Mouse (Mus musculus) heart, embryonic 14.5 days (tissue): ENCODE results near the gene Gm45015. TPM values are rescaled to one million over a fixed set of nuclear protein-coding genes. Genes with fewer than 3 reads are reported as not detected.

Source experiments
- ATAC-seq: fragments of 200-750 bp; cut with Nextera tagmentation; 2 replicates; pipeline ENCODE4 v1.8.0; 2017; ENCODE audit warnings: low read depth, moderate TSS enrichment; ENCODE audit not compliant: insufficient number of reproducible peaks, insufficient read depth, low FRiP score
- H3K27ac ChIP-seq, 2 experiments: fragments of 200-500 bp in 1 of 2; fragments of 300-500 bp in 1 of 2; sonication (generic) in 1 of 2; replicated peaks in 1 of 2; 2 replicates each; pipeline ENCODE4 v1.5.1; 2012 to 2014; ENCODE audit warnings: low read depth in 2 of 2, low read length in 2 of 2, control low read depth in 1 of 2, mild to moderate bottlenecking in 1 of 2, mixed read lengths in 1 of 2; ENCODE audit not compliant: control insufficient read depth in 1 of 2, insufficient read depth in 1 of 2
- H3K27me3 ChIP-seq: fragments of 300-500 bp; sonication (generic); 2 replicates; pipeline ENCODE4 v1.6.1; 2014; ENCODE audit warnings: mild to moderate bottlenecking, low read length, control low read depth; ENCODE audit not compliant: control insufficient read depth, insufficient read depth
- H3K36me3 ChIP-seq: fragments of 300-500 bp; sonication (generic); 2 replicates; pipeline ENCODE4 v1.6.1; 2014; ENCODE audit warnings: mild to moderate bottlenecking, control low read depth, low read length, mixed read lengths; ENCODE audit not compliant: control insufficient read depth, insufficient read depth
- H3K4me1 ChIP-seq, 2 experiments: fragments of 200-500 bp in 1 of 2; fragments of 300-500 bp in 1 of 2; sonication (generic) in 1 of 2; 2 replicates each; pipeline ENCODE4 v1.6.1; 2012 to 2014; ENCODE audit warnings: low read length in 2 of 2, control low read depth in 1 of 2, mixed read lengths in 1 of 2; ENCODE audit not compliant: control insufficient read depth in 2 of 2, insufficient read depth in 2 of 2
- H3K4me2 ChIP-seq: fragments of 300-500 bp; sonication (generic); 2 replicates; pipeline ENCODE4 v1.6.1; 2014; ENCODE audit warnings: mild to moderate bottlenecking, low read length
- H3K4me3 ChIP-seq, 2 experiments: fragments of 200-500 bp in 1 of 2; fragments of 300-500 bp in 1 of 2; sonication (generic) in 1 of 2; 2 replicates each; pipeline ENCODE4 v1.5.1; 2012 to 2014; ENCODE audit warnings: low read length in 2 of 2, mild to moderate bottlenecking in 2 of 2, control low read depth in 1 of 2, low read depth in 1 of 2, moderate library complexity in 1 of 2; ENCODE audit not compliant: control insufficient read depth in 1 of 2, insufficient read depth in 1 of 2
- H3K9ac ChIP-seq: fragments of 300-500 bp; sonication (generic); 2 replicates; pipeline ENCODE4 v1.6.1; 2014; ENCODE audit warnings: mild to moderate bottlenecking, low read length
- H3K9me3 ChIP-seq: fragments of 300-500 bp; sonication (generic); 2 replicates; pipeline ENCODE4 v1.6.1; 2016; ENCODE audit warnings: low read length, control low read depth; ENCODE audit not compliant: control insufficient read depth
- WGBS: fragments of 180-500 bp; shearing (Covaris S2); extraction: QIAGEN DNeasy Blood & Tissue Kit; methylation state at CpG from one replicate; pipeline ENCODE4 v1.1.7; 2014; 5-methylcytosine and 5-hydroxymethylcytosine counted together
- polyA plus RNA-seq: library from polyadenylated mRNA; unstranded; fragments of >200 nt; fragmentation: Nextera tagmentation; extraction: Ambion mirVana; gene quantifications from 2 replicates; pipeline ENCODE4 v1.2.1, GENCODE M21; 2014

Gene Gm45015
- polyA plus RNA-seq, 1 experiment from 2014 or later, result not detected

- WGBS, result 29% methylated on average over 15 of the region's 15 CpGs
- peak overlapping the region; percentile 81 for H3K9ac ChIP-seq
- peaks cover 9% of the 10 kb centered on the region for H3K36me3 ChIP-seq
- ATAC-seq, result peak; percentile 59; the same call in 1 of the 2 replicates
- H3K27me3 ChIP-seq, result no peaks in the 10 kb centered on the region
- H3K4me1 ChIP-seq, result peaks cover 2 to 7% of the 10 kb centered on the region in 2 experiments; a peak in 2 of 4 replicates
- H3K4me2 ChIP-seq, result peak overlapping the region; percentile 69
- H3K27ac ChIP-seq, result peak overlapping the region; percentile 60 to 75
- H3K4me3 ChIP-seq, result peak overlapping the region; percentile 60 to 65
- H3K9me3 ChIP-seq, result no peaks in the 10 kb centered on the region
Observed at GRCm38 (mm10) chrX:73342941-73343735, 6.5 kb upstream of the Gm45015 start.

GRCm38 (mm10) chrX:73342483-73342895 lies 5.8 kb upstream of the Gm45015 start, which contains the start of gene Zfp275:
Gene Zfp275, plus strand, starts transcription at chrX:73342621.
- H3K36me3 ChIP-seq, result peaks cover 9% of the 10 kb centered on the region
- peak within 1 kb of the TSS; percentile 60 to 75 for H3K27ac ChIP-seq
- WGBS, result 19% methylated on average over 37 of the region's 37 CpGs
- H3K27me3 ChIP-seq, result no peaks in the 10 kb centered on the region
- H3K9ac ChIP-seq, result peak within 1 kb of the TSS; percentile 81
- H3K9me3 ChIP-seq, result no peaks in the 10 kb centered on the region
- peak within 1 kb of the TSS; percentile 60 to 65 for H3K4me3 ChIP-seq
- peak; percentile 83; the same call in 1 of the 2 replicates for ATAC-seq
- H3K4me1 ChIP-seq, result peaks cover 2 to 7% of the 10 kb centered on the region in 2 experiments; a peak in 2 of 4 replicates
- peak within 1 kb of the TSS; percentile 69 for H3K4me2 ChIP-seq

DNA sequence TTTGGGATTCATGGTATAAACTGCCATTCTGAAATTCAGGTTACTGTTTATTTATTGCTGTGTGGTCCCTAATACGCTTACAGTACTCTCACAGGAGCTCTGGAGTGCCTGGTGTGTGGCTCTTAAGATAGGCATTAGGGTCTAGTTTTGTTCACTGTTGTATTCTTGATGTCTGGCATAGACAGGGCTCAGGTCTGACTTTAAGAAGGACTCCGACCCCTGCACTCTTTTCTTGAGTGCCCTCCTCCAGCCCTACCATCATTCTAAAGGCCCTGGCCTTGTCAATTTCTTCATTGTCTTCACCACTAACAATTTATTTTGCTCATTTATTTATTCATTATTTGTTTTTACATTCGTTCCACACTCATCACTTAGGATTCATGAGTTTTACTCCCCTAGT lies 5.4 kb upstream of the Gm45015 start:
- 31% methylated on average over 3 of the region's 3 CpGs for WGBS
- H3K9me3 ChIP-seq, result no peaks in the 10 kb centered on the region

DNA sequence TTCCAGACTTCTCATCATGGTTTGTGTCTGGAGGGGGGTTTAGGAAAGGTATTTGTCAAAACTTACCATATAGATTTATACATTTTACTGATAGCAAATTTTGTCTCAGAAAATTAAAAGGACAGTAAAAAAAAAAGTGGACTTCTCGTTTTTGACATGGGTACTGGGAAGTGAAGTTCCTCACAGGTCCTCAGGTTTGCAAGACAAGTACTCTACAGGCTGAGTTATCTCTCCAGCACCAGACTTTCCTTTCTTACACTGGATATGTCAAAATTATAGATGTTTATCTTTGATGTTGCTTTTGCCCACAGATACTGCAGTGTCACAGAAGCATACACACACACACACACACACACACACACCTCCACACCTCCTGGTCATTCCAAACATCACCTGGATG lies 4.8 kb upstream of the Gm45015 start:
- no peaks in the 10 kb centered on the region for H3K27me3 ChIP-seq
- no peak for ATAC-seq
- H3K36me3 ChIP-seq, result peaks cover 9% of the 10 kb centered on the region
- 44% methylated on average over 1 of the region's 1 CpGs for WGBS
- H3K9ac ChIP-seq, result no peak overlapping the region
- no peak overlapping the region for H3K4me2 ChIP-seq
- no peak overlapping the region for H3K4me3 ChIP-seq
- H3K4me1 ChIP-seq, result peaks cover 2 to 7% of the 10 kb centered on the region in 2 experiments; a peak in 2 of 4 replicates
- no peaks in the 10 kb centered on the region for H3K9me3 ChIP-seq
- H3K27ac ChIP-seq, result no peak overlapping the region

More for the DNA sequence above, 5.4 kb upstream of the Gm45015 start:
- Histone ChIP-seq H3K9ac (no peak overlapping the region), H3K27ac (no peak overlapping the region), H3K27me3 (no peaks in the 10 kb centered on the region), H3K36me3 (peaks cover 9% of the 10 kb centered on the region), H3K4me1 (peaks cover 2 to 7% of the 10 kb centered on the region in 2 experiments; a peak in 2 of 4 replicates), H3K4me3 (peak overlapping the region in 1 of 2 experiments; percentile 65; a peak in 2 of 4 replicates), H3K4me2 (peak overlapping the region; percentile 69)
- no peak for ATAC-seq

GRCm38 (mm10) chrX:73333548-73333947 lies 3.1 kb downstream of the Gm45015 start:
- Histone ChIP-seq H3K4me2 (no peak overlapping the region), H3K9ac (no peak overlapping the region), H3K36me3 (no peaks in the 10 kb centered on the region), H3K4me3 (no peak overlapping the region), H3K9me3 (no peaks in the 10 kb centered on the region), H3K27me3 (no peaks in the 10 kb centered on the region; the same call in 1 of the 2 replicates), H3K27ac (no peak overlapping the region), H3K4me1 (no peaks in the 10 kb centered on the region)
- no peak for ATAC-seq

DNA sequence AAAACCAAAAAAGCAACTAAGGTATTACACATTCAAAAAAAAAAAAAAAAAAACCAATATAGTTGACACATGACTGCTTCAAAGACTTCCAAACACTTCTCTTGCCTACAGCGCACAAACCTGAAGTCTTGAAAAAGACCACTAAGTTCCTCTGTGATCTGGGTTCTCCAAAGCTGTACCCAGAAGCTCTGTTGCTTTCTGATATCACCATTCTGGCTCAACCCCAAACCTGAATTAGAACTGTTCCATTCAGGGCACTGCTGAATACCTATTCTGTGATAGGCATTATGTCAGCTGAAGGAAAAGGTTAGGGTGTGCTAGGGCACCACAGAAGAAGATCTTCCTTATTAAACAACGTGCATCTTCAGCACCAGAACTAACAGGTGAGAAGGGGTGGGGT lies 9.4 kb downstream of the Gm45015 start:
- WGBS, result 74% methylated on average over 2 of the region's 2 CpGs

GRCm38 (mm10) chrX:73321029-73321428 lies 15.6 kb downstream of the Gm45015 start:
- Histone ChIP-seq H3K27me3 (no peaks in the 10 kb centered on the region), H3K4me1 (no peaks in the 10 kb centered on the region), H3K4me2 (no peak overlapping the region), H3K4me3 (no peak overlapping the region), H3K36me3 (no peaks in the 10 kb centered on the region), H3K27ac (no peak overlapping the region), H3K9me3 (no peaks in the 10 kb centered on the region), H3K9ac (no peak overlapping the region)
- 63% methylated on average over 3 of the region's 3 CpGs for WGBS
- ATAC-seq, result no peak

More for the DNA sequence above, 9.4 kb downstream of the Gm45015 start:
- H3K27me3 ChIP-seq, result peaks cover 2% of the 10 kb centered on the region; the same call in 1 of the 2 replicates
- ATAC-seq, result no peak
- H3K4me1 ChIP-seq, result no peaks in the 10 kb centered on the region
- no peak overlapping the region for H3K4me2 ChIP-seq
- H3K36me3 ChIP-seq, result no peaks in the 10 kb centered on the region
- no peak overlapping the region for H3K27ac ChIP-seq
- H3K9me3 ChIP-seq, result no peaks in the 10 kb centered on the region
- H3K9ac ChIP-seq, result no peak overlapping the region
- no peak overlapping the region for H3K4me3 ChIP-seq
